Mouse (Mus musculus) CD4-positive, CD25-positive, alpha-beta regulatory T cell (primary cell): ENCODE measurements around the gene Col18a1. TPM values are rescaled to one million over a fixed set of nuclear protein-coding genes. Genes with fewer than 3 reads are reported as not detected.

Source experiments
- polyA plus RNA-seq: library from polyadenylated mRNA; unstranded; fragments of 100-300 nt; shearing (Covaris generic); gene quantifications from one replicate; pipeline ENCODE4 v1.2.1, GENCODE M21; 2017

Col18a1 gene
- polyA plus RNA-seq: 0.17 TPM

GRCm38 (mm10) chr10:77165963-77166717, at the start of gene Col18a1:
Gene Col18a1 (minus strand): TSS chr10:77166548.

GRCm38 (mm10) chr10:77031768-77032375, 134.5 kb downstream of the Col18a1 start, which contains the start of gene Slc19a1:
Gene Slc19a1 (plus strand): TSS chr10:77032241.

Other genes starting within 250 kb of the Col18a1 start
- 17.2 TPM for gene Pcbp3, start 204.7 kb downstream of the Col18a1 start, polyA plus RNA-seq
- 49.3 TPM for gene Slc19a1, start 134.3 kb downstream of the Col18a1 start, polyA plus RNA-seq
- 44.2 TPM for gene Pofut2, start 92.7 kb upstream of the Col18a1 start, polyA plus RNA-seq